Mouse (Mus musculus): ENCODE data around the gene Ankrd12. TPM values are rescaled to one million over a fixed set of nuclear protein-coding genes. Genes with fewer than 3 reads are reported as not detected.

Gene Ankrd12
- total and polyA plus RNA-seq, 3 experiments = 5.9 to 74.8 (median 67.7) TPM

DNA sequence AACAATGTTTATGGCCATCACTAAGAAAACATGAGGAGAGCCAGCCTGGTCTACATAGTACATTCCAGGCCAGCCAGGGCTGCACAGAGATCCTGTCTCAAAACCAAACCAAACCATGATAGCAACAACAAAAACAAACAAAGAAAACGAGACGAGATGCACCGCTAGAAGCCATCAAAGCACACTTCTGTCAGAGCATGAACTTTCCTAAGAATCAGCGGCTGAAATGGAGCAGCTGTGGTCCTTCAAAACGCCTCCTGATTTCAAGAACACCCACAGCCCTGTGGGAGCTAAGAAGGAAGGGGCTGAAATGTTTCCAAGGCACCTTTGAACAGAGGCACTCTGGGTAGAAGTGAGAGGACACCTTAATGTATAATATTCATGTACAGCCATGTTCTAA lies 152.7 kb downstream of the Ankrd12 start:
- peaks cover 70% of the 10 kb centered on the region for H3K36me3 ChIP-seq (replicated peaks)
- no peaks in the 10 kb centered on the region for H3K27me3 ChIP-seq (ENCODE audit: insufficient read depth, low read length)
- H3K9me3 ChIP-seq (replicated peaks) = no peaks in the 10 kb centered on the region
- ATAC-seq (ENCODE audit: extremely low read depth, insufficient number of reproducible peaks, low FRiP score, poor library complexity, severe bottlenecking) (no peak), DNase-seq (ENCODE audit: low spot score) (no peak)
- peaks cover 21% of the 10 kb centered on the region for H3K4me1 ChIP-seq (ENCODE audit: insufficient read depth, low read depth, low read length)
- TF ChIP-seq TAL1 (conservative IDR thresholded peaks at IDR 0.05; ENCODE audit: low read depth, low read length) (no peak), POLR2AphosphoS5 (IDR thresholded peaks at IDR 0.05; ENCODE audit: insufficient replicate concordance, low read depth, low read length) (no peak), GATA1 (IDR thresholded peaks at IDR 0.05; ENCODE audit: borderline replicate concordance, low read length) (no peak), GATA2 (IDR thresholded peaks at IDR 0.05; ENCODE audit: borderline replicate concordance, low read depth, low read length) (no peak), CTCF (IDR thresholded peaks at IDR 0.05; ENCODE audit: low read depth, low read length) (no peak)
- no peak overlapping the region for H3K4me3 ChIP-seq (ENCODE audit: low read depth, low read length)

GRCm38 (mm10) chr17:65921975-65922374 lies 154.9 kb downstream of the Ankrd12 start:
- Histone ChIP-seq H3K4me3 (ENCODE audit: low read depth, low read length) (no peak overlapping the region), H3K4me1 (ENCODE audit: insufficient read depth, low read depth, low read length) (peaks cover 27% of the 10 kb centered on the region), H3K9me3 (replicated peaks) (no peaks in the 10 kb centered on the region), H3K27me3 (ENCODE audit: insufficient read depth, low read length) (no peaks in the 10 kb centered on the region), H3K36me3 (replicated peaks) (peaks cover 53% of the 10 kb centered on the region)
- no peak for TF ChIP-seq TAL1 (conservative IDR thresholded peaks at IDR 0.05; ENCODE audit: low read depth, low read length)
- TF ChIP-seq GATA1 (IDR thresholded peaks at IDR 0.05; ENCODE audit: borderline replicate concordance, low read length) = no peak
- TF ChIP-seq POLR2AphosphoS5 (IDR thresholded peaks at IDR 0.05; ENCODE audit: insufficient replicate concordance, low read depth, low read length) = no peak
- no peak for TF ChIP-seq CTCF (IDR thresholded peaks at IDR 0.05; ENCODE audit: low read depth, low read length)
- no peak for TF ChIP-seq GATA2 (IDR thresholded peaks at IDR 0.05; ENCODE audit: borderline replicate concordance, low read depth, low read length)
- no peak for DNase-seq (ENCODE audit: low spot score)
- no peak for ATAC-seq (ENCODE audit: extremely low read depth, insufficient number of reproducible peaks, low FRiP score, poor library complexity, severe bottlenecking)

- TF ChIP-seq TAL1 (conservative IDR thresholded peaks at IDR 0.05; ENCODE audit: low read depth, low read length) (peak; percentile 66), GATA1 (IDR thresholded peaks at IDR 0.05; ENCODE audit: borderline replicate concordance, low read length) (no peak)
- Histone ChIP-seq H3K9me3 (replicated peaks) (no peaks in the 10 kb centered on the region), H3K36me3 (replicated peaks) (peaks cover 29% of the 10 kb centered on the region), H3K27me3 (ENCODE audit: insufficient read depth, low read length) (no peaks in the 10 kb centered on the region; the same call in 1 of the 2 replicates), H3K4me1 (ENCODE audit: insufficient read depth, low read depth, low read length) (peaks cover 30% of the 10 kb centered on the region), H3K4me3 (ENCODE audit: low read depth, low read length) (peak overlapping the region; percentile 28; the same call in 1 of the 2 replicates)
- peak; percentile 52 for DNase-seq (ENCODE audit: low spot score)
- ATAC-seq (ENCODE audit: extremely low read depth, insufficient number of reproducible peaks, low FRiP score, poor library complexity, severe bottlenecking) = peak; percentile 86
Observed at GRCm38 (mm10) chr17:65919235-65919634, 157.7 kb downstream of the Ankrd12 start.

- ATAC-seq (ENCODE audit: extremely low read depth, insufficient number of reproducible peaks, low FRiP score, poor library complexity, severe bottlenecking) = no peak
- Histone ChIP-seq H3K27me3 (ENCODE audit: insufficient read depth, low read length) (no peaks in the 10 kb centered on the region; the same call in 1 of the 2 replicates), H3K4me3 (ENCODE audit: low read depth, low read length) (no peak overlapping the region), H3K9me3 (replicated peaks) (no peaks in the 10 kb centered on the region), H3K36me3 (replicated peaks) (peaks cover 6% of the 10 kb centered on the region), H3K4me1 (ENCODE audit: insufficient read depth, low read depth, low read length) (peaks cover 47% of the 10 kb centered on the region)
- no peak for DNase-seq (ENCODE audit: low spot score)
- TF ChIP-seq TAL1 (conservative IDR thresholded peaks at IDR 0.05; ENCODE audit: low read depth, low read length) = no peak
- no peak for TF ChIP-seq GATA1 (IDR thresholded peaks at IDR 0.05; ENCODE audit: borderline replicate concordance, low read length)
- no peak for TF ChIP-seq POLR2AphosphoS5 (IDR thresholded peaks at IDR 0.05; ENCODE audit: insufficient replicate concordance, low read depth, low read length)
- no peak for TF ChIP-seq GATA2 (IDR thresholded peaks at IDR 0.05; ENCODE audit: borderline replicate concordance, low read depth, low read length)
- TF ChIP-seq CTCF (IDR thresholded peaks at IDR 0.05; ENCODE audit: low read depth, low read length) = no peak
Observed at GRCm38 (mm10) chr17:65916135-65916668, 160.7 kb downstream of the Ankrd12 start.

Other genes starting within 250 kb of the Ankrd12 start
- gene Ralbp1, start 191.3 kb downstream of the Ankrd12 start, total RNA-seq (2014; fragmentation: Nextera tagmentation) = 29.6 and 32.5 TPM in 2 replicates
- gene Ralbp1, start 191.3 kb downstream of the Ankrd12 start, total RNA-seq (2017) = 63.1 and 69.1 TPM in 2 replicates
- gene Ralbp1, start 191.3 kb downstream of the Ankrd12 start, polyA plus RNA-seq (2012) = 54.8 and 58.4 TPM in 2 replicates
- 45.0 and 46.0 TPM in 2 replicates for gene Twsg1, start 125.9 kb downstream of the Ankrd12 start, total RNA-seq (2014; fragmentation: Nextera tagmentation)
- 27.5 and 28.8 TPM in 2 replicates for gene Twsg1, start 125.9 kb downstream of the Ankrd12 start, total RNA-seq (2017)
- 24.2 and 31.6 TPM in 2 replicates for gene Twsg1, start 125.9 kb downstream of the Ankrd12 start, polyA plus RNA-seq (2012)
- gene Ndufv2, start 24.5 kb upstream of the Ankrd12 start, total RNA-seq (2014; fragmentation: Nextera tagmentation) = 133 TPM in 2 replicates
- gene Ndufv2, start 24.5 kb upstream of the Ankrd12 start, total RNA-seq (2017) = 193 and 216 TPM in 2 replicates
- gene Ndufv2, start 24.5 kb upstream of the Ankrd12 start, polyA plus RNA-seq (2012) = 77.7 and 115 TPM in 2 replicates
- 20.2 and 24.1 TPM in 2 replicates for gene Washc1, start 34.5 kb upstream of the Ankrd12 start, total RNA-seq (2014; fragmentation: Nextera tagmentation)
- 37.0 and 39.7 TPM in 2 replicates for gene Washc1, start 34.5 kb upstream of the Ankrd12 start, total RNA-seq (2017)
- 41.1 and 44.5 TPM in 2 replicates for gene Washc1, start 34.5 kb upstream of the Ankrd12 start, polyA plus RNA-seq (2012)
- gene Ddx11, start 46.4 kb upstream of the Ankrd12 start, total RNA-seq (2014; fragmentation: Nextera tagmentation) = 20.2 and 22.9 TPM in 2 replicates
- 18.9 and 28.1 TPM in 2 replicates for gene Ddx11, start 46.4 kb upstream of the Ankrd12 start, total RNA-seq (2017)
- gene Ddx11, start 46.4 kb upstream of the Ankrd12 start, polyA plus RNA-seq (2012) = 8.9 and 10.1 TPM in 2 replicates

Data from G1E (cell line).